Mouse (Mus musculus): ENCODE results near the gene Gtf3c5. TPM values are rescaled to one million over a fixed set of nuclear protein-coding genes. Genes with fewer than 3 reads are reported as not detected.

The Gtf3c5 gene
- total and polyA plus RNA-seq, 2 experiments = 2.9 to 7.8 TPM

DNA sequence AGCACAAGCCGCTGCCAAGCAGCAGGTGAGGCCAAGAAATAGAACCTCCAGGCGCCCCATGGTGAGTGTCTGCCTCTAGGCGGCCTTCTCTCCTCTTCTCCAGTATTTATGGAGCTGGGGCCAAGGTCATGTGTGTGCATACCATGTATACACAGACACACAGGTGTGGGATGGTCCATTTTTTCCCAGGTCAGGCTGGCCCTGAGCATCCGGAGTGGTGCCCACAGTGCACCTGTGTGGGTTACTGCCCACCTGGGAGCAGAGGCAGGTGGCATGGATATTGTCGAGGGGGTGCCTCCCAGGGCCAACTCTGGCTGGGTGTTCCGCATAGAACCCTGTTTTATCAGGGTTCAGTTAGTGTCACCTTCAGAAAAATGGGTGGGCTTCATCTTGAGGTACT, 20.2 kb downstream of the Gtf3c5 start, which contains the start of gene Cel:
Cel (minus strand) TSS at position 101 of the 400 bp plus-strand sequence.
- no peaks in the 10 kb centered on the region for H3K79me2 ChIP-seq (ENCODE audit: control insufficient read depth, insufficient read depth, low read length)
- H3K4me1 ChIP-seq (ENCODE audit: control insufficient read depth, insufficient read depth, low read length) = 0 out of 2 replicates have a peak, but pooled peaks cover 3% of the 10 kb centered on the region
- H3K27ac ChIP-seq (replicated peaks; ENCODE audit: insufficient read depth, low read depth, low read length) = no peak within 1 kb of the TSS
- peaks cover 4% of the 10 kb centered on the region; the same call in 1 of the 2 replicates for H3K36me3 ChIP-seq (ENCODE audit: control insufficient read depth, insufficient read depth, low read length)
- no peaks in the 10 kb centered on the region for H3K27me3 ChIP-seq (ENCODE audit: control insufficient read depth, insufficient read depth, low read length)
- no peak within 1 kb of the TSS for H3K4me3 ChIP-seq (ENCODE audit: insufficient read depth, low read depth, low read length)
- TF ChIP-seq POLR2A (IDR thresholded peaks at IDR 0.05; ENCODE audit: extremely low read depth, insufficient read depth, low read length) (no peak), CTCF (IDR thresholded peaks at IDR 0.05; ENCODE audit: low read depth, low read length) (no peak)
- WGBS = 63% methylated on average over 6 of the region's 6 CpGs
- no peak for DNase-seq (ENCODE audit: extremely low read depth, low read depth, low spot score)
- no peak within 1 kb of the TSS for H3K9ac ChIP-seq (ENCODE audit: low read depth, low read length)

DNA sequence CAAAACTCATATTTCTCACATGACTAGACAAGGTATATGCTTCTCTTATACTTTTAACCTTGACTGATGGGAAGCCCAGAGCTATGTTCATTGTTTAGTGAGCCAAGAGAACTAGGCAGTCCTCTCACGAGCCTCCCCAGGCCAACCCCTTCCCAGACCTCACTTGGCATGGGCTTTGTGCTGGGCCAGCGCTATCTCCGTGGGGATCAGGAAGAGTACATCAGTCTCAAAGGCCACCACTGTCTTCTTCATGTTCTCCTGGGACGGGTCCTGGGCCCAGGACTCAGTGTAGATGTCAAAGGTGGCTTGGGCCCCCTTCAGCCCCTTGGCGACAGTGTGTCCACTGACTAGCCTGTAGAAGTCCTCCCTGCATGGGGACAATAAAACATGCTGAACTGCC, 26.1 kb downstream of the Gtf3c5 start:
- no peak overlapping the region for H3K4me3 ChIP-seq (ENCODE audit: insufficient read depth, low read depth, low read length)
- H3K9ac ChIP-seq (ENCODE audit: low read depth, low read length) = no peak overlapping the region
- H3K27ac ChIP-seq (replicated peaks; ENCODE audit: insufficient read depth, low read depth, low read length) = no peak overlapping the region
- H3K79me2 ChIP-seq (ENCODE audit: control insufficient read depth, insufficient read depth, low read length) = no peaks in the 10 kb centered on the region
- TF ChIP-seq CTCF (IDR thresholded peaks at IDR 0.05; ENCODE audit: low read depth, low read length) (no peak), POLR2A (IDR thresholded peaks at IDR 0.05; ENCODE audit: extremely low read depth, insufficient read depth, low read length) (no peak)
- H3K4me1 ChIP-seq (ENCODE audit: control insufficient read depth, insufficient read depth, low read length) = no peaks in the 10 kb centered on the region
- no peaks in the 10 kb centered on the region for H3K27me3 ChIP-seq (ENCODE audit: control insufficient read depth, insufficient read depth, low read length)
- WGBS = 82% methylated on average over 5 of the region's 5 CpGs
- H3K36me3 ChIP-seq (ENCODE audit: control insufficient read depth, insufficient read depth, low read length) = no peaks in the 10 kb centered on the region
- DNase-seq (ENCODE audit: extremely low read depth, low read depth, low spot score) = no peak

DNA sequence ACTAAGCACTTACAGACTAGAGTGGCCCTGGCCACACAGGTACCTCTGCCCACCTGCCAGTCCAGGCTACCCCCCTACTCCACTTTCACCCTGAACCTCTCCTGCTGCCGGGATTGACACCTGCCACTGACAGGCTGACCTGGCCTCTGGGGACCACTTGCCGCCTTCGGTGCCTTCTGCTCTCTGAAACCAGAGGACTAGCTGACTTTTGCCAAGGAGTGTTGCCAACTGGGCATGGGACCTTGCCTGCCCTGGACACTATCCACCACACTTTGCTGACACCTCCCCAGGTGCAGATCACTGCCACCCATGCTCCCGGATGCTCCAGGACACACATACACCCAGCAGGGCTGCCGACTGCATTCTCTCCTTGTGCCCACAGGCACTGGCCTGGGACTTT, 31.2 kb downstream of the Gtf3c5 start:
- no peaks in the 10 kb centered on the region for H3K79me2 ChIP-seq (ENCODE audit: control insufficient read depth, insufficient read depth, low read length)
- H3K27ac ChIP-seq (replicated peaks; ENCODE audit: insufficient read depth, low read depth, low read length) = no peak overlapping the region
- H3K36me3 ChIP-seq (ENCODE audit: control insufficient read depth, insufficient read depth, low read length) = no peaks in the 10 kb centered on the region
- no peaks in the 10 kb centered on the region for H3K4me1 ChIP-seq (ENCODE audit: control insufficient read depth, insufficient read depth, low read length)
- DNase-seq (ENCODE audit: extremely low read depth, low read depth, low spot score) = no peak
- H3K27me3 ChIP-seq (ENCODE audit: control insufficient read depth, insufficient read depth, low read length) = no peaks in the 10 kb centered on the region
- no peak for TF ChIP-seq POLR2A (IDR thresholded peaks at IDR 0.05; ENCODE audit: extremely low read depth, insufficient read depth, low read length)
- TF ChIP-seq CTCF (IDR thresholded peaks at IDR 0.05; ENCODE audit: low read depth, low read length) = no peak
- no peak overlapping the region for H3K9ac ChIP-seq (ENCODE audit: low read depth, low read length)
- H3K4me3 ChIP-seq (ENCODE audit: insufficient read depth, low read depth, low read length) = no peak overlapping the region
- WGBS = 86% methylated on average over 5 of the region's 5 CpGs

DNA sequence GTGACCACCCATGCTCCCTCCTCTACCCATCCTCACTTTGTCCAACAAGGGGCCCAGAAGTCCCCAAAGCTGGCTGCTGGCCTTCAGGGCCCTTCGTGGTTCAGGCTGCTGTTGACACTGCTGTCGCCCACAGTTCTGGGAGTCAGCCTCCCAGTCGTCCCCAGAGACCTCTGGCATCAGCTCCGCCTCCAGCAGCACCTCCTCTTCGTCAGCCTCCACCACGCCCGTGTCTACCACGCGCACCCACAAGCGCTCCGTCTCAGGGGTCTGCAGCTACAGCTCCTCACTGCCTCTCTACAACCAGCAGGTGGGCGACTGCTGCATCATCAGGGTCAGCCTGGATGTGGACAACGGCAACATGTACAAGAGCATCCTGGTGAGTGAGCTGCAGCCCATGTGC, 34.4 kb downstream of the Gtf3c5 start:
- no peak for DNase-seq (ENCODE audit: extremely low read depth, low read depth, low spot score)
- Histone ChIP-seq H3K9ac (ENCODE audit: low read depth, low read length) (no peak overlapping the region), H3K27ac (replicated peaks; ENCODE audit: insufficient read depth, low read depth, low read length) (no peak overlapping the region), H3K79me2 (ENCODE audit: control insufficient read depth, insufficient read depth, low read length) (no peaks in the 10 kb centered on the region), H3K27me3 (ENCODE audit: control insufficient read depth, insufficient read depth, low read length) (no peaks in the 10 kb centered on the region), H3K4me3 (ENCODE audit: insufficient read depth, low read depth, low read length) (no peak overlapping the region), H3K4me1 (ENCODE audit: control insufficient read depth, insufficient read depth, low read length) (no peaks in the 10 kb centered on the region), H3K36me3 (ENCODE audit: control insufficient read depth, insufficient read depth, low read length) (no peaks in the 10 kb centered on the region)
- no peak for TF ChIP-seq CTCF (IDR thresholded peaks at IDR 0.05; ENCODE audit: low read depth, low read length)
- no peak for TF ChIP-seq POLR2A (IDR thresholded peaks at IDR 0.05; ENCODE audit: extremely low read depth, insufficient read depth, low read length)
- WGBS = 91% methylated on average over 13 of the region's 13 CpGs

DNA sequence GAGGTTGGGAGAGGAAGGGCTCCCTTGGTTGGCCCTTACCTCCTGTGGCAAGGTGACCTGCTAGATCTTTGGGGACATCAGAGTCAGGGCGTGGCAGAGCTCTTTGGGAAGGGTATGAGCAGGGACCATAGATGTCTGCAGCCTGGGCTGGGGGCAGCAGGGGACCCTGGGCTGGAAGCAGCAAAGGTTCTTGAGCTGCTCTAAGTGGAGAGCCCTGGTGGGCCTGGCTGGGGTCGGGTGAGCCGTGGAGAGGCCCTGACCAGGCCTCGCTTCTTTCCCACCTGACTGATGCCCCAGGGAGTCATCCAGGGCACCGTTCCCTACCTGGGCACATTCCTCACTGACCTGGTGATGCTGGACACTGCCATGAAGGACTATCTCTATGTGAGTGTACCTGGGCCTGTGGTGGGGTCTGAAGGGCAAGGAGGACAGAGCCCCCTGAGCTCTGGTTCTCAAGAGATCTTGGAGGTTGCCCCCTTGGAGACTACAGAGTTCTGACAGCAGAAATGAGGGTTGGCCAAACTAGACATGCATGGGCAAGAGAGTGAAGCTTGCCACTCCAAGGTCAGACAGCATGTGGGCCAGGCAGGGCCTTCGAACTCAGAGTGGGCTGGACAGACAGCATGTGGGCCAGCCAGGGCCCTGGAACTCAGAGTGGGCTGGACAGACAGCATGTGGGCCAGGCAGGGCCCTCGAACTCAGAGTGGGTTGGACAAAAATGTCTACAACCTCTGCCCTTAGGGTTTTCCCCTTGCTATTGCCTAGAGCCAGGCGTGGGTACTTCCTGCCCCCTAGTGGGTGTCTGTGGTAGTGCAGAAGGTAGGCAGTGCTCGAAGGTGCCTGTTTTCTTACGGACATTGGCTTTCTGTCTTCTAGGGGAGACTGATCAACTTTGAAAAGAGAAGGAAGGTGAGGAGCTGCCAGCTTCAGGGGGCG, 36.0 kb downstream of the Gtf3c5 start:
- H3K27ac ChIP-seq (replicated peaks; ENCODE audit: insufficient read depth, low read depth, low read length) = no peak overlapping the region
- no peak for TF ChIP-seq POLR2A (IDR thresholded peaks at IDR 0.05; ENCODE audit: extremely low read depth, insufficient read depth, low read length)
- peak; percentile 98 for TF ChIP-seq CTCF (IDR thresholded peaks at IDR 0.05; ENCODE audit: low read depth, low read length)
- no peak overlapping the region for H3K4me3 ChIP-seq (ENCODE audit: insufficient read depth, low read depth, low read length)
- WGBS = 49% methylated on average over 11 of the region's 11 CpGs
- H3K4me1 ChIP-seq (ENCODE audit: control insufficient read depth, insufficient read depth, low read length) = no peaks in the 10 kb centered on the region
- H3K9ac ChIP-seq (ENCODE audit: low read depth, low read length) = no peak overlapping the region
- no peaks in the 10 kb centered on the region for H3K27me3 ChIP-seq (ENCODE audit: control insufficient read depth, insufficient read depth, low read length)
- no peaks in the 10 kb centered on the region for H3K79me2 ChIP-seq (ENCODE audit: control insufficient read depth, insufficient read depth, low read length)
- DNase-seq (ENCODE audit: extremely low read depth, low read depth, low spot score) = peak; percentile 45
- no peaks in the 10 kb centered on the region for H3K36me3 ChIP-seq (ENCODE audit: control insufficient read depth, insufficient read depth, low read length)

DNA sequence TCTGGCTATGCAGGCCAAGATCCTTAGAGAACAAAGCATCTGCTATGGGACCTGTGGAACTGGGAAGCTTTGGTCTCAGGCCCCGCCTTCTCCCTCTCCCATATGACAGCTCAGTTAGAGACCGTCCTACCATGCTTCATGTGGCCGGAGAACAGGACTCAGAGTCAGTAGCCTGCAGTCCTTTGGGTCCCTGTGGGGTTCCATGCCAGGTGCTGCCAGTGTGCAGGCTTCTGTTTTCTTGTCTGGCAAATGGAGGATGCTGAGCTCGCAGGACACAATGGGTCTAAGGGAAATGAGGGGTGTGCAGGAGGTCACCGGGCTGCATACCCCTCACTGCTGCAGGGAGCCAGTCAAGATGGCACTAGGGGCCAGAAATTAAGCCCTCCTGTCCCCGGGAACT, 37.0 kb downstream of the Gtf3c5 start:
- Histone ChIP-seq H3K4me1 (ENCODE audit: control insufficient read depth, insufficient read depth, low read length) (no peaks in the 10 kb centered on the region), H3K9ac (ENCODE audit: low read depth, low read length) (no peak overlapping the region), H3K27me3 (ENCODE audit: control insufficient read depth, insufficient read depth, low read length) (no peaks in the 10 kb centered on the region), H3K4me3 (ENCODE audit: insufficient read depth, low read depth, low read length) (no peak overlapping the region), H3K36me3 (ENCODE audit: control insufficient read depth, insufficient read depth, low read length) (no peaks in the 10 kb centered on the region), H3K27ac (replicated peaks; ENCODE audit: insufficient read depth, low read depth, low read length) (no peak overlapping the region), H3K79me2 (ENCODE audit: control insufficient read depth, insufficient read depth, low read length) (no peaks in the 10 kb centered on the region)
- DNase-seq (ENCODE audit: extremely low read depth, low read depth, low spot score) = no peak
- 90% methylated on average over 6 of the region's 6 CpGs for WGBS
- TF ChIP-seq POLR2A (IDR thresholded peaks at IDR 0.05; ENCODE audit: extremely low read depth, insufficient read depth, low read length) = no peak
- TF ChIP-seq CTCF (IDR thresholded peaks at IDR 0.05; ENCODE audit: low read depth, low read length) = no peak
